Mouse (Mus musculus) midbrain, embryonic 11.5 days (tissue): ENCODE measurements at regions not wholly inside any gene's neighbourhood (a gene's known extent, or its start where the extent isn't known, plus 50 kb on each side); places are given as distances from the start of the nearest gene placed in this dataset.

Experiments used
- ATAC-seq: fragments of 200-750 bp; cut with Nextera tagmentation; 2 replicates; pipeline ENCODE4 v1.8.0; 2017; ENCODE audit warnings: moderate TSS enrichment, moderate library complexity; ENCODE audit not compliant: low FRiP score
- DNase-seq: peaks from one replicate; pipeline ENCODE4 v3.0.0; 2015; ENCODE audit warnings: low spot score; ENCODE audit errors: missing footprints
- H3K27ac ChIP-seq: fragments of 300-500 bp; sonication (generic); 2 replicates; pipeline ENCODE4 v1.5.1; 2014; ENCODE audit warnings: low read depth, low read length
- H3K27me3 ChIP-seq: fragments of 300-500 bp; sonication (generic); 2 replicates; pipeline ENCODE4 v1.6.1; 2014; ENCODE audit warnings: mild to moderate bottlenecking, low read length, moderate library complexity, mixed read lengths; ENCODE audit not compliant: control insufficient read depth, insufficient read depth
- H3K36me3 ChIP-seq: fragments of 300-500 bp; sonication (generic); 2 replicates; pipeline ENCODE4 v1.6.1; 2014; ENCODE audit warnings: mild to moderate bottlenecking, low read length, moderate library complexity, mixed read lengths; ENCODE audit not compliant: control insufficient read depth, insufficient read depth
- H3K4me1 ChIP-seq: fragments of 300-500 bp; sonication (generic); 2 replicates; pipeline ENCODE4 v1.6.1; 2014; ENCODE audit warnings: low read length; ENCODE audit not compliant: control insufficient read depth, insufficient read depth
- H3K4me2 ChIP-seq: fragments of 300-500 bp; sonication (generic); 2 replicates; pipeline ENCODE4 v1.6.1; 2014; ENCODE audit warnings: mild to moderate bottlenecking, moderate library complexity
- H3K4me3 ChIP-seq: fragments of 300-500 bp; sonication (generic); 2 replicates; pipeline ENCODE4 v1.5.1; 2014; ENCODE audit warnings: low read depth, low read length
- H3K9ac ChIP-seq: fragments of 300-500 bp; sonication (generic); 2 replicates; pipeline ENCODE4 v1.6.1; 2014; ENCODE audit warnings: low read length
- H3K9me3 ChIP-seq: fragments of 300-500 bp; sonication (generic); 2 replicates; pipeline ENCODE4 v1.6.1; 2016; ENCODE audit warnings: low read length; ENCODE audit not compliant: control insufficient read depth
- WGBS: fragments of 180-500 bp; shearing (Covaris S2); extraction: QIAGEN DNeasy Blood & Tissue Kit; methylation state at CpG from one replicate; pipeline ENCODE4 v1.1.7; 2014; 5-methylcytosine and 5-hydroxymethylcytosine counted together

DNA sequence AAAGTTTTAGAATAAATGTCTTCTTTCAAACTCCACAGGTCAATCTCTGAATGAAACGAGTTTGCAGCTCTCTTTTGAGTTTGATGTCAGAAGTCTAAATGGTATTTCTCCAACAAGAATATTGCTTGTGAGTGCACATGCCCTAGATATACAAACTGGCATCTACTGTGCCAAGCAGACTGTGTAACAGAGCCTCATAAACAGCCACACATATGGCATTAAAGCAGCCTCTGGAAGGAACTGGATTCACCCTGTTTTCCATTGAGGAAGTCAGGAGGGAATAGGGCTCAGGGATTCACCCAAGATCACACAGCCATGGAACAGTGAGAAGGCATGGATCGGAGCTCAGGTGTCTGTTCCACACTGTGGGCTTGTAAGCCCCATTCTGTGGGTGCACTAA lies 149.2 kb upstream of the Kdm8 start:
- ATAC-seq (no peak), DNase-seq (no peak)
- Histone ChIP-seq H3K27me3 (no peaks in the 10 kb centered on the region), H3K9me3 (no peaks in the 10 kb centered on the region), H3K27ac (no peak overlapping the region), H3K9ac (no peak overlapping the region), H3K36me3 (no peaks in the 10 kb centered on the region), H3K4me2 (no peak overlapping the region), H3K4me3 (no peak overlapping the region), H3K4me1 (no peaks in the 10 kb centered on the region)
- 67% methylated on average over 2 of the region's 2 CpGs for WGBS

DNA sequence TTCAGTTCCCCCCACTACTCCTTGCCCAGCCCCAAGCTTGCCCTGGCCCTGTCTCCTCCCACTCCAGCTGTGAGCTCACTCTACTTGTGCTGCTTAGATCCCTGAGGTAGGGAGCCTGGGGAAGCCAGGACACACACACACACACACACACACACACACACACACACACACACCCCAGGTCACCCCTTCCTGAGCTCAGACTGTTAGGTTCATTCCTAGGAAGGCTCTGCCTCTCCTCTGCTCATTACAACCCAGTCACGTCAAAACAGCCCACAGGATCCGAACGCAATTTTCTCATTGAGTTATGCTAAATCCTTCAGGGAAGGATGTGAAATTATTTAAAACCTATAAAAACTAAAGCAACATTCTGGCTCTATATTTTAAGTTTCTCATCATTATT lies 136.0 kb upstream of the Kdm8 start:
- no peak overlapping the region for H3K27ac ChIP-seq
- no peak for DNase-seq
- no peak for ATAC-seq
- H3K9ac ChIP-seq = no peak overlapping the region
- H3K4me2 ChIP-seq = no peak overlapping the region
- no peaks in the 10 kb centered on the region for H3K36me3 ChIP-seq
- no peaks in the 10 kb centered on the region for H3K9me3 ChIP-seq
- 80% methylated on average over 3 of the region's 3 CpGs for WGBS
- H3K4me1 ChIP-seq = no peaks in the 10 kb centered on the region
- no peaks in the 10 kb centered on the region for H3K27me3 ChIP-seq
- no peak overlapping the region for H3K4me3 ChIP-seq

DNA sequence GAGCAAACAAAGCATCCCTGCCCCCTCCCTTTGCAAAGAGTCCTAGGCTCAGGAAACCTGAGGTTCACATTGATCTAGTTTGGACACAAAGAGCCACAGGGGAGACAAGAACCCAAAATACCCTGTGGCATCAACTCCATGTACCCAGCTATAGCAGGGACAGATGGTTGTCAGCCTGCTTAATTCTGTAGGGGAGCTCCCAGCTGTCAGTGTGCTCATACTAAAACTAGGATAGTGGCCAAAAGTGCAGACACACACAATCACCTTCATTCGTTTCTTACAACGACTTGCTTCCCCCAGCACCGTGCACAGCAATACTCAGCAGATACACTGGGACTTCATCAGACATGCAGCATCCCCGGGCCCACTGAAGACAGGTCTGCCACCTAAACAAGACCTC lies 133.5 kb upstream of the Kdm8 start:
- Histone ChIP-seq H3K4me1 (no peaks in the 10 kb centered on the region), H3K36me3 (no peaks in the 10 kb centered on the region), H3K9ac (no peak overlapping the region), H3K27ac (no peak overlapping the region), H3K4me3 (no peak overlapping the region), H3K4me2 (no peak overlapping the region), H3K9me3 (no peaks in the 10 kb centered on the region), H3K27me3 (no peaks in the 10 kb centered on the region)
- DNase-seq = no peak
- ATAC-seq = no peak
- WGBS = 85% methylated on average over 4 of the region's 4 CpGs

DNA sequence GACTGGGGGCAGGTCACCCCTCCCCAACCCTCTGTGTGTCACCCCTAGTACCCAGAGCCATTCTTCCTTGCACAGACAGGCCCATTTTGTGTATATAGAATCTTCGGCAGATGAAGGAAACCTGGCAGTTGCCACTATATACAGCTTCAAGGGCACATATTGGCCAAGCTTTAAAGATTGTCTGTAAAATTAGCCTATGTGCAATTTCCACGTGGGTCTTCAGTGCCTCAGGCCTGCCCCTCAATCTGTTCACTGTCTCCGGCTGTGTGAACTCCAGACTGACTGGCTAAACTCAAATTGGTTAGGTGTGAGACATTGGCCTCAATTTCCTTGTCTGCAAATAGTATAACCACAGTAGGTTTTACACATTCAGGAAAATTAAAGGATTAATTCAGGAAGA lies 130.9 kb upstream of the Kdm8 start:
- no peaks in the 10 kb centered on the region for H3K4me1 ChIP-seq
- H3K27me3 ChIP-seq = no peaks in the 10 kb centered on the region
- H3K36me3 ChIP-seq = no peaks in the 10 kb centered on the region
- no peaks in the 10 kb centered on the region for H3K9me3 ChIP-seq
- ATAC-seq (no peak), DNase-seq (no peak)
- 87% methylated on average over 3 of the region's 3 CpGs for WGBS
- no peak overlapping the region for H3K4me3 ChIP-seq
- H3K4me2 ChIP-seq = no peak overlapping the region
- H3K27ac ChIP-seq = no peak overlapping the region
- H3K9ac ChIP-seq = no peak overlapping the region

- WGBS = 88% methylated on average over 2 of the region's 2 CpGs
- no peak overlapping the region for H3K9ac ChIP-seq
- H3K4me2 ChIP-seq = no peak overlapping the region
- no peaks in the 10 kb centered on the region for H3K9me3 ChIP-seq
- ATAC-seq (no peak), DNase-seq (peak; percentile 23)
- no peaks in the 10 kb centered on the region for H3K36me3 ChIP-seq
- no peak overlapping the region for H3K27ac ChIP-seq
- H3K27me3 ChIP-seq = no peaks in the 10 kb centered on the region
- no peak overlapping the region for H3K4me3 ChIP-seq
- H3K4me1 ChIP-seq = no peaks in the 10 kb centered on the region
Measured at GRCm38 (mm10) chr7:125334769-125335168, 109.7 kb upstream of the Kdm8 start.

- Histone ChIP-seq H3K4me3 (no peak overlapping the region), H3K4me2 (no peak overlapping the region), H3K9ac (no peak overlapping the region), H3K27me3 (no peaks in the 10 kb centered on the region), H3K36me3 (no peaks in the 10 kb centered on the region), H3K27ac (no peak overlapping the region), H3K4me1 (no peaks in the 10 kb centered on the region), H3K9me3 (no peaks in the 10 kb centered on the region)
- ATAC-seq (no peak), DNase-seq (no peak)
- 51% methylated on average over 3 of the region's 3 CpGs for WGBS
Measured at GRCm38 (mm10) chr7:125335586-125336165, 108.8 kb upstream of the Kdm8 start.

- 86% methylated on average over 3 of the region's 3 CpGs for WGBS
- no peaks in the 10 kb centered on the region for H3K36me3 ChIP-seq
- no peaks in the 10 kb centered on the region for H3K9me3 ChIP-seq
- no peak for DNase-seq
- ATAC-seq = no peak
- H3K27me3 ChIP-seq = no peaks in the 10 kb centered on the region
- no peak overlapping the region for H3K4me2 ChIP-seq
- no peak overlapping the region for H3K27ac ChIP-seq
- H3K9ac ChIP-seq = no peak overlapping the region
- no peaks in the 10 kb centered on the region for H3K4me1 ChIP-seq
- H3K4me3 ChIP-seq = no peak overlapping the region
Measured at GRCm38 (mm10) chr7:125336826-125337225, 107.7 kb upstream of the Kdm8 start.

- Histone ChIP-seq H3K4me2 (no peak overlapping the region), H3K9me3 (no peaks in the 10 kb centered on the region), H3K4me1 (no peaks in the 10 kb centered on the region), H3K9ac (no peak overlapping the region), H3K4me3 (no peak overlapping the region), H3K36me3 (no peaks in the 10 kb centered on the region), H3K27me3 (no peaks in the 10 kb centered on the region), H3K27ac (no peak overlapping the region)
- 82% methylated on average over 6 of the region's 6 CpGs for WGBS
- no peak for DNase-seq
- no peak for ATAC-seq
Measured at GRCm38 (mm10) chr7:125338177-125338751, 106.2 kb upstream of the Kdm8 start.

DNA sequence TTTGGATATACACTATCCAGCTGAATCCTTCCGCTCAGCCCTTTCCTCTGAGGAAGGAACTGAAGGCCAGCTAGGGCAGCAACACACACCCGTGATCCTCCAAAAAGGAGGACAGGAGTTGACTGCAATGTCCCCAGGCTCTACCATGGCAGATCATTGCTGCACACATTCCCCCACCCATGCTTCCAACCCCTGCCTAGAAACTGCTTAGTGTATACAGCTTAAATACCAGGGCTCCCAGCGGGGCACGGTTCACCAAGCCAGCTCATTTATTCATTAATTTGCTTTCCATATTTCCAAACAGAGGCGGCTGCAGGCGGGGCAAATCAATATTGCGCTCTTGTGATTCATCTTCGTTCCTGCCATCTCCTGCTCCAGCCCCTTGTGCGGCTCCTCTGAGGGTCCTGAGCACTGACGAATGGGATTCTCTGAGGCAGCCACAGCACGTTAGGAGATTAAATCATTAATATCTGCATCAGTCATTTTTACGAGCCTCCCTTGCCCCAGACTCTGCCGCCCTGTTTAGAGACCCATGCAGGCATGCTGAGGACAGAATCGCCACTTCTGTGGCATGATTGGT lies 104.1 kb upstream of the Kdm8 start:
- peak; percentile 38; the same call in 1 of the 2 replicates for ATAC-seq
- WGBS = 77% methylated on average over 14 of the region's 14 CpGs
- H3K9me3 ChIP-seq = no peaks in the 10 kb centered on the region
- no peak overlapping the region for H3K4me3 ChIP-seq
- no peak overlapping the region for H3K4me2 ChIP-seq
- no peak for DNase-seq
- H3K27ac ChIP-seq = no peak overlapping the region
- H3K36me3 ChIP-seq = no peaks in the 10 kb centered on the region
- H3K4me1 ChIP-seq = no peaks in the 10 kb centered on the region
- H3K27me3 ChIP-seq = no peaks in the 10 kb centered on the region
- H3K9ac ChIP-seq = no peak overlapping the region
